Mouse (Mus musculus) heart, embryonic 13.5 days (tissue): Measurements from ENCODE around the gene Ilf2. TPM values are rescaled to one million over a fixed set of nuclear protein-coding genes. Genes with fewer than 3 reads are reported as not detected.

Experiments used
- ATAC-seq: fragments of 200-750 bp; cut with Nextera tagmentation; 2 replicates; pipeline ENCODE4 v1.8.0; 2017; ENCODE audit warnings: moderate TSS enrichment; ENCODE audit not compliant: insufficient number of reproducible peaks, low FRiP score, low TSS enrichment; ENCODE audit errors: extremely low read depth
- H3K27ac ChIP-seq: fragments of 300-500 bp; sonication (generic); replicated peaks from 2 replicates; pipeline ENCODE4 v1.5.1; 2015; ENCODE audit warnings: moderate library complexity, mild to moderate bottlenecking, inconsistent platforms
- H3K27me3 ChIP-seq: fragments of 300-500 bp; sonication (generic); replicated peaks from 2 replicates; pipeline ENCODE4 v1.6.1; 2015; ENCODE audit warnings: mild to moderate bottlenecking, inconsistent platforms
- H3K36me3 ChIP-seq: fragments of 300-500 bp; sonication (generic); 2 replicates; pipeline ENCODE4 v1.6.1; 2015; ENCODE audit warnings: mild to moderate bottlenecking, inconsistent platforms
- H3K4me1 ChIP-seq: fragments of 300-500 bp; sonication (generic); 2 replicates; pipeline ENCODE4 v1.6.1; 2015; ENCODE audit warnings: inconsistent platforms
- H3K4me2 ChIP-seq: fragments of 300-500 bp; sonication (generic); 2 replicates; pipeline ENCODE4 v1.6.1; 2015; ENCODE audit warnings: inconsistent platforms, mild to moderate bottlenecking, moderate library complexity
- H3K4me3 ChIP-seq: fragments of 300-500 bp; sonication (generic); 2 replicates; pipeline ENCODE4 v1.5.1; 2015; ENCODE audit warnings: moderate library complexity, mild to moderate bottlenecking, inconsistent platforms
- H3K9ac ChIP-seq: fragments of 300-500 bp; sonication (generic); 2 replicates; pipeline ENCODE4 v1.6.1; 2015; ENCODE audit warnings: inconsistent platforms, mild to moderate bottlenecking, moderate library complexity
- H3K9me3 ChIP-seq: fragments of 300-500 bp; sonication (generic); 2 replicates; pipeline ENCODE4 v1.6.1; 2016; ENCODE audit warnings: inconsistent platforms
- WGBS: fragments of 180-500 bp; shearing (Covaris S2); methylation state at CpG from one replicate; pipeline ENCODE4 v1.1.7; 2015; ENCODE audit warnings: mixed read lengths; 5-methylcytosine and 5-hydroxymethylcytosine counted together
- polyA plus RNA-seq: library from polyadenylated mRNA; unstranded; fragments of >200 nt; fragmentation: Nextera tagmentation; extraction: Ambion mirVana; gene quantifications from 2 replicates; pipeline ENCODE4 v1.2.1, GENCODE M21; 2015

Gene Ilf2
- polyA plus RNA-seq, 1 experiment from 2014 or later: 116 TPM

GRCm38 (mm10) chr3:90535446-90535845, 59.5 kb downstream of the Ilf2 start:
- H3K4me3 ChIP-seq: no peak overlapping the region
- H3K27ac ChIP-seq: no peak overlapping the region
- no peak overlapping the region for H3K4me2 ChIP-seq
- 0 out of 2 replicates have a peak, but pooled peaks cover 6% of the 10 kb centered on the region for H3K27me3 ChIP-seq
- WGBS: 55% methylated on average over 1 of the region's 1 CpGs
- no peak overlapping the region for H3K9ac ChIP-seq
- H3K9me3 ChIP-seq: no peaks in the 10 kb centered on the region
- peaks cover 7% of the 10 kb centered on the region for H3K4me1 ChIP-seq
- no peak for ATAC-seq
- no peaks in the 10 kb centered on the region for H3K36me3 ChIP-seq

- no peak for ATAC-seq
- no peak within 1 kb of the TSS for H3K27ac ChIP-seq
- H3K9me3 ChIP-seq: no peaks in the 10 kb centered on the region
- peak within 1 kb of the TSS; percentile 50 for H3K9ac ChIP-seq
- no peaks in the 10 kb centered on the region for H3K36me3 ChIP-seq
- peak within 1 kb of the TSS; percentile 22 for H3K4me3 ChIP-seq
- H3K27me3 ChIP-seq: 0 out of 2 replicates have a peak, but pooled peaks cover 6% of the 10 kb centered on the region
- peaks cover 12% of the 10 kb centered on the region for H3K4me1 ChIP-seq
- H3K4me2 ChIP-seq: peak within 1 kb of the TSS; percentile 12
- 42% methylated on average over 10 of the region's 10 CpGs for WGBS
Measured at GRCm38 (mm10) chr3:90537141-90537904, 61.4 kb downstream of the Ilf2 start, which contains the start of gene S100a16. Gene S100a16 (plus strand): TSS chr3:90537254.

DNA sequence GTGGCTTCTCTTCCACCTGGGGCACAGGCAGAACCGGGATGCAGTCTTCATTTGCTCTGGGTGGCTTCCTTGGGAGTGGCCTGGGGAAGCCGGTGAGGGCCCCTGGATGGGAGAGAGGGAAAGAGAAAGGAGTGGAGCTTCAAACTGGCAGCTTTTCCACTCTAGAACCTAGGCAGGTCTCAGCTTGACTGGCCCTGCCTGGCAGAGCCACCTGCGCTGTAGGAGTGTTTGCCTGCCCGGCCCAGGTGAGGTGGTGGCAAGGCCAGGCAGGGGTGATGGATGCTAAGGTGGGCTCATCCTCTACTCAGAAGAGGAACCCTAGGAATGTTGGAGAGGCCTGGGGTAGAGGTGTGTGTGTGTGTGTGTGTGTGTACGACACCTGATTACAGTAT, 62.0 kb downstream of the Ilf2 start:
- Histone ChIP-seq H3K27ac (no peak overlapping the region), H3K4me3 (peak overlapping the region; percentile 22), H3K9me3 (no peaks in the 10 kb centered on the region), H3K4me1 (peaks cover 15% of the 10 kb centered on the region), H3K9ac (peak overlapping the region; percentile 25; the same call in 1 of the 2 replicates), H3K27me3 (0 out of 2 replicates have a peak, but pooled peaks cover 6% of the 10 kb centered on the region), H3K4me2 (peak overlapping the region; percentile 12), H3K36me3 (no peaks in the 10 kb centered on the region)
- WGBS: 69% methylated on average over 5 of the region's 5 CpGs
- ATAC-seq: no peak

Other genes with a start within 250 kb of the Ilf2 start
- 72.2 and 78.9 TPM in 2 replicates for gene Jtb, start 244.5 kb upstream of the Ilf2 start, polyA plus RNA-seq
- 2.4 and 3.0 TPM in 2 replicates for gene Creb3l4, start 232.6 kb upstream of the Ilf2 start, polyA plus RNA-seq
- gene Slc39a1, start 228.0 kb upstream of the Ilf2 start, polyA plus RNA-seq: 79.0 and 88.2 TPM in 2 replicates
- gene Crtc2, start 222.0 kb upstream of the Ilf2 start, polyA plus RNA-seq: 12.3 and 13.6 TPM in 2 replicates
- 5.5 and 5.7 TPM in 2 replicates for gene Dennd4b, start 210.9 kb upstream of the Ilf2 start, polyA plus RNA-seq
- 7.9 and 9.3 TPM in 2 replicates for gene Gatad2b, start 182.9 kb upstream of the Ilf2 start, polyA plus RNA-seq
- gene Slc27a3, start 86.2 kb upstream of the Ilf2 start, polyA plus RNA-seq: 5.5 and 7.2 TPM in 2 replicates
- gene Ints3, start 42.5 kb upstream of the Ilf2 start, polyA plus RNA-seq: 17.5 and 19.8 TPM in 2 replicates
- gene Npr1, start 10.3 kb upstream of the Ilf2 start, polyA plus RNA-seq: 9.7 and 11.4 TPM in 2 replicates
- gene Snapin, start 14.9 kb downstream of the Ilf2 start, polyA plus RNA-seq: 72.8 and 74.7 TPM in 2 replicates
- 92.0 and 98.5 TPM in 2 replicates for gene Chtop, start 33.4 kb downstream of the Ilf2 start, polyA plus RNA-seq
- 203 and 220 TPM in 2 replicates for gene S100a1, start 38.3 kb downstream of the Ilf2 start, polyA plus RNA-seq
- 70.4 and 73.4 TPM in 2 replicates for gene S100a13, start 38.3 kb downstream of the Ilf2 start, polyA plus RNA-seq
- gene S100a14, start 50.7 kb downstream of the Ilf2 start, polyA plus RNA-seq: 0.17 and 0.28 TPM in 2 replicates
- gene S100a16, start 61.1 kb downstream of the Ilf2 start, polyA plus RNA-seq: 62.7 and 65.2 TPM in 2 replicates
- gene S100a3, start 84.5 kb downstream of the Ilf2 start, polyA plus RNA-seq: 0.27 and 0.32 TPM in 2 replicates
- not detected in 2 replicates for gene S100a2, start 114.1 kb downstream of the Ilf2 start, polyA plus RNA-seq
- gene Gm42674, start 125.8 kb downstream of the Ilf2 start, polyA plus RNA-seq: not detected in 2 replicates
- gene S100a4, start 127.6 kb downstream of the Ilf2 start, polyA plus RNA-seq: 2.4 and 3.1 TPM in 2 replicates
- gene S100a5, start 132.4 kb downstream of the Ilf2 start, polyA plus RNA-seq: not detected in 2 replicates
- 38.1 and 38.2 TPM in 2 replicates for gene S100a6, start 136.8 kb downstream of the Ilf2 start, polyA plus RNA-seq
- gene S100a7a, start 177.9 kb downstream of the Ilf2 start, polyA plus RNA-seq: not detected in 2 replicates
- 10.4 and 15.2 TPM in 2 replicates for gene S100a8, start 192.9 kb downstream of the Ilf2 start, polyA plus RNA-seq
- 5.2 and 10.9 TPM in 2 replicates for gene S100a9, start 219.6 kb downstream of the Ilf2 start, polyA plus RNA-seq